Comparison of ENCODE assay signal across 8 mouse cellular contexts in genomic region chr3:107333381-107334201, GRCm38 (mm10). TPM values are rescaled to one million over a fixed set of nuclear protein-coding genes. Genes with fewer than 3 reads are reported as not detected.
DNase-seq lines count a peak whose midpoint lies in the region; ATAC-seq and TF ChIP-seq lines count a peak whose summit lies in the region.

Rbm15 (minus strand) TSS chr3:107333673.

- peak within 1 kb of the TSS; percentile 85 for H3K9ac ChIP-seq in hindbrain, postnatal 0 days (replicated peaks; ENCODE audit: low read length)

- peak within 1 kb of the TSS; percentile 97 for H3K27ac ChIP-seq in gastrocnemius, adult 2 months
- peak within 1 kb of the TSS; percentile 94 for H3K27ac ChIP-seq in hindbrain, postnatal 0 days
- H3K27ac ChIP-seq in left cerebral cortex, adult 2 months: peak within 1 kb of the TSS; percentile 94

- peaks cover 23% of the 10 kb centered on the region; the same call in 1 of the 2 replicates for H3K4me1 ChIP-seq in hindbrain, postnatal 0 days (ENCODE audit: insufficient read depth, low read length)

- intact Hi-C loops in gastrocnemius, adult 2 months (cut with DNase I): loop anchor here (5.0 kb wide), 1 partner anchor 56 kb away; the partner anchor contains the start of gene Lamtor5
- intact Hi-C loops in left cerebral cortex, adult 2 months (cut with DNase I): loop anchor here (2.0 to 5.0 kb wide), 3 partner anchors 55 to 126 kb away; partner anchors contain the start of genes A630076J17Rik and Lamtor5

- TF ChIP-seq CTCF in gastrocnemius, adult 2 months (IDR thresholded peaks at IDR 0.05): peak; percentile 39
- peak; percentile 45; the same call in 1 of the 2 replicates for TF ChIP-seq CTCF in hindbrain, postnatal 0 days (IDR thresholded peaks at IDR 0.05; ENCODE audit: low read depth)
- no peak; the same call in 1 of the 2 replicates for TF ChIP-seq CTCF in left cerebral cortex, adult 2 months (IDR thresholded peaks at IDR 0.05)

- H3K4me3 ChIP-seq in gastrocnemius, adult 2 months: peak within 1 kb of the TSS; percentile 89
- H3K4me3 ChIP-seq in hindbrain, postnatal 0 days (ENCODE audit: low read length): peak within 1 kb of the TSS; percentile 88
- peak within 1 kb of the TSS; percentile 90 for H3K4me3 ChIP-seq in left cerebral cortex, adult 2 months

- H3K9me3 ChIP-seq in hindbrain, postnatal 0 days (ENCODE audit: low read length): no peaks in the 10 kb centered on the region

- under 1% methylated on average over 62 of the region's 62 CpGs for WGBS in hindbrain, postnatal 0 days

- peak; percentile 78 for ATAC-seq in common myeloid progenitor, adult 5-6 weeks (replicated peaks; ENCODE audit: low read depth, poor library complexity, severe bottlenecking)
- ATAC-seq in hindbrain, postnatal 0 days: peak; percentile 94
- ATAC-seq in megakaryocyte, adult 5-6 weeks (ENCODE audit: poor library complexity, severe bottlenecking): peak; percentile 71

- H3K4me2 ChIP-seq in hindbrain, postnatal 0 days (ENCODE audit: low read depth, low read length): peak within 1 kb of the TSS; percentile 86

- H3K27me3 ChIP-seq in hindbrain, postnatal 0 days (ENCODE audit: insufficient read depth, low read length): no peaks in the 10 kb centered on the region

- peaks cover 9% of the 10 kb centered on the region; the same call in 1 of the 2 replicates for H3K36me3 ChIP-seq in hindbrain, postnatal 0 days (ENCODE audit: insufficient read depth, low read length)

- peak; percentile 99 for DNase-seq in ZHBTc4 (ENCODE audit: low read depth, low spot score)
- peak; percentile 98 for DNase-seq in gastrocnemius, adult 2 months
- DNase-seq in hindbrain, postnatal 0 days (ENCODE audit: low spot score): peak; percentile 99
- peak; percentile 94 to 96 for DNase-seq in left cerebral cortex, adult 2 months (ENCODE audit: extremely low spot score in 1 of 2, low spot score in 2 of 2)
- DNase-seq in right cerebral cortex, adult 2 months (ENCODE audit: low spot score in 2 of 2): peak; percentile 98 to 99
- DNase-seq in urinary bladder, postnatal 14 days (ENCODE audit: low spot score): peak; percentile 91

RNA-seq across cellular contexts. Expression of gene Rbm15, which starts in this region (rescaled TPM):
- 40.1 and 46.0 TPM in 2 replicates for total RNA-seq in common myeloid progenitor, adult 5-6 weeks (2017)
- 10 to 100 TPM; 22.3 TPM for total RNA-seq in gastrocnemius, adult 2 months (2021)
- 20.0 and 20.9 TPM in 2 replicates for total RNA-seq in hindbrain, postnatal 0 days (2014; rRNA removed)
- polyA plus RNA-seq in hindbrain, postnatal 0 days (2015; fragmentation: Nextera tagmentation; extraction: Ambion mirVana): 6.3 TPM in 2 replicates
- 10 to 100 TPM; 27.1 to 28.1 TPM for total RNA-seq in left cerebral cortex, adult 2 months (2021)
- 38.8 and 40.8 TPM in 2 replicates for total RNA-seq in megakaryocyte, adult 5-6 weeks (2015)
- 28.6 and 31.3 TPM in 2 replicates for total RNA-seq in megakaryocyte, adult 5-6 weeks (2017)

Comparison
In these comparisons a context has a peak if more than half of its experiments do, and no peak if none do; other contexts are left out.
1. Peak in every context shown above with its lines: DNase-seq, ATAC-seq, H3K4me3 ChIP-seq and H3K27ac ChIP-seq.